Mouse (Mus musculus) liver, embryonic 14.5 days (tissue): ENCODE data around the gene Sebox. TPM values are rescaled to one million over a fixed set of nuclear protein-coding genes. Genes with fewer than 3 reads are reported as not detected.
A peak's percentile ranks its signal among the peaks of the same experiment; 100 is the strongest.
"Not testable (repeated sequence)": the region's sequence is repeated elsewhere in the genome, so short reads cannot be mapped to it uniquely, and the experiment has no call there.

Experiments
- ATAC-seq: fragments of 200-750 bp; cut with Nextera tagmentation; 2 replicates; pipeline ENCODE4 v1.8.0; 2017; ENCODE audit warnings: moderate number of reproducible peaks, mild to moderate bottlenecking, moderate library complexity; ENCODE audit not compliant: insufficient read depth
- DNase-seq, 3 experiments: peaks; one replicate each; pipeline ENCODE4 v3.0.0-alpha.2; 2012 to 2013; ENCODE audit warnings: low read depth in 3 of 3, low spot score in 3 of 3
- H3K27ac ChIP-seq: fragments of 300-500 bp; sonication (generic); 2 replicates; pipeline ENCODE4 v1.5.1; 2014; ENCODE audit warnings: moderate library complexity, mild to moderate bottlenecking, control low read depth, inconsistent platforms
- H3K27me3 ChIP-seq: fragments of 300-500 bp; sonication (generic); 2 replicates; pipeline ENCODE4 v1.6.1; 2014; ENCODE audit warnings: mild to moderate bottlenecking, low read length, moderate library complexity; ENCODE audit not compliant: control insufficient read depth, insufficient read depth
- H3K36me3 ChIP-seq: fragments of 300-500 bp; sonication (generic); replicated peaks from 2 replicates; pipeline ENCODE4 v1.6.1; 2014; ENCODE audit warnings: low read depth; ENCODE audit not compliant: control insufficient read depth, insufficient read depth
- H3K4me1 ChIP-seq, 2 experiments: fragments of 200-500 bp in 1 of 2; fragments of 300-500 bp in 1 of 2; sonication (generic) in 1 of 2; replicated peaks; 2 replicates each; pipeline ENCODE4 v1.6.1; 2012 to 2014; ENCODE audit warnings: antibody characterized with exemption in 1 of 2, inconsistent platforms in 1 of 2, low read length in 1 of 2; ENCODE audit not compliant: control insufficient read depth in 2 of 2, insufficient read depth in 2 of 2
- H3K4me2 ChIP-seq: fragments of 300-500 bp; sonication (generic); 2 replicates; pipeline ENCODE4 v1.6.1; 2014; ENCODE audit warnings: low read depth, mild to moderate bottlenecking, control low read depth, moderate library complexity
- H3K4me3 ChIP-seq, 2 experiments: fragments of 200-500 bp in 1 of 2; fragments of 300-500 bp in 1 of 2; sonication (generic) in 1 of 2; 2 replicates each; pipeline ENCODE4 v1.5.1; 2012 to 2014; ENCODE audit warnings: low read depth in 2 of 2, low read length in 2 of 2, mild to moderate bottlenecking in 2 of 2, control low read depth in 1 of 2, inconsistent platforms in 1 of 2, moderate library complexity in 1 of 2; ENCODE audit not compliant: insufficient read depth in 1 of 2
- H3K9ac ChIP-seq: fragments of 300-500 bp; sonication (generic); replicated peaks from 2 replicates; pipeline ENCODE4 v1.6.1; 2014; ENCODE audit warnings: mild to moderate bottlenecking, control low read depth, moderate library complexity
- H3K9me3 ChIP-seq: fragments of 300-500 bp; sonication (generic); 2 replicates; pipeline ENCODE4 v1.6.1; 2016; ENCODE audit warnings: low read length, mixed read lengths; ENCODE audit not compliant: control insufficient read depth
- CTCF ChIP-seq: IDR thresholded peaks from 2 replicates; pipeline ENCODE4 v1.5.1; 2016; ENCODE audit warnings: antibody characterized with exemption, low read depth, control low read depth
- EP300 ChIP-seq: IDR thresholded peaks from 2 replicates; pipeline ENCODE4 v1.6.1; 2016; ENCODE audit warnings: antibody characterized with exemption, low read depth
- WGBS: fragments of 180-500 bp; shearing (Covaris S2); extraction: QIAGEN DNeasy Blood & Tissue Kit; methylation state at CpG from one replicate; pipeline ENCODE4 v1.1.7; 2014; ENCODE audit not compliant: insufficient replicate concordance; 5-methylcytosine and 5-hydroxymethylcytosine counted together
- polyA plus RNA-seq, 2 experiments: library from polyadenylated mRNA; depleted of rRNA in 1 of 2; stranded (reverse) in 1 of 2; unstranded in 1 of 2; fragments of >200 nt; fragmentation: Nextera tagmentation in 1 of 2; extraction: Ambion mirVana in 1 of 2; gene quantifications; 2 replicates each; pipeline versions ENCODE4 v1.2.1 to v1.2.3; 2012 to 2014

The Sebox gene
- polyA plus RNA-seq, 2 experiments: 0.28 to 0.39 TPM

DNA sequence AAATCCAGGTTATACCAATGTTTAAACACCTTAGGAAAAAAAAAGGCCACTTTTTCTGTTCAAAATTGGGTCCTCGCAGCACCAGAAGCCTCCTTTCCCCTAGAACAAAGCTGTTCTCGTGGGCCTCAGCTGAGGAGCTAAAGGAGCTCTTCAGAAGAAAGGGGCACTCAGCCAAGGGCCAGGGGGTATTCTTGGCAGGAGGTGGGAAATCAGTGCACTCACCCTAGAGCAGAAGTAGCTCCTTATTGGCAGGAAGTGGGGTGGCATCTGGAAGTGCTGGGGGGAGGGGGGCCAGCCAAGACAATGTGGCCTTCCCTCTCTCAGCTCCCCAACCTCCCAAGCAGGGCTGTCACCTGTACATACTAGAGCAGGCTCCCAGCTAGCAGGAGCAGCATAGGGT, 21.6 kb downstream of the Sebox start:
- Histone ChIP-seq H3K9ac (no peak overlapping the region), H3K4me2 (no peak overlapping the region), H3K27ac (no peak overlapping the region), H3K36me3 (peaks cover 23% of the 10 kb centered on the region), H3K9me3 (no peaks in the 10 kb centered on the region), H3K27me3 (no peaks in the 10 kb centered on the region), H3K4me1 (no peaks in the 10 kb centered on the region), H3K4me3 (no peak overlapping the region)
- TF ChIP-seq EP300: no peak
- TF ChIP-seq CTCF: no peak
- no peak for DNase-seq
- WGBS: 66% methylated on average over 2 of the region's 2 CpGs
- ATAC-seq: no peak

DNA sequence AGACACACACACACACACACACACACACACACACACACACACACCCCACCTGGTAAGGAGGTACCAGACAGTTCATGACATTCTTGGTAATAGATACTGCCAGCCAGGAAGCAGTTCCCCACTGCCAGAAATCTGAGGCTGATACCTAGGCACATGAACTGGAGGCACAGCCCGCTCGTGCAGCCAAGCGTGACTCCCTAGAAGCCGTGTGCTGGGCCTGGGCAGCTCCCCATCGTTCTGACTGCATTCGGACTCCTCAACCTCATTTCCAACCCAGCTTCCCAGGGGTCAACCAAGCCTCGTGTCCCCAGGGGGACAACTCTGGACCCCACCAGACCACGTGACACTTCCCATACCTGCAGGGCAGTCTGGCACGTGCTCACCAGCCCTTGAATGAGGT, 25.5 kb downstream of the Sebox start:
- Histone ChIP-seq H3K27ac (no peak overlapping the region), H3K9me3 (no peaks in the 10 kb centered on the region), H3K4me3 (no peak overlapping the region), H3K27me3 (no peaks in the 10 kb centered on the region), H3K4me1 (no peaks in the 10 kb centered on the region), H3K4me2 (no peak overlapping the region), H3K9ac (no peak overlapping the region), H3K36me3 (no peaks in the 10 kb centered on the region; the same call in 1 of the 2 replicates)
- DNase-seq: no peak
- no peak for TF ChIP-seq EP300
- TF ChIP-seq CTCF: no peak
- ATAC-seq: no peak
- WGBS: 78% methylated on average over 9 of the region's 9 CpGs

DNA sequence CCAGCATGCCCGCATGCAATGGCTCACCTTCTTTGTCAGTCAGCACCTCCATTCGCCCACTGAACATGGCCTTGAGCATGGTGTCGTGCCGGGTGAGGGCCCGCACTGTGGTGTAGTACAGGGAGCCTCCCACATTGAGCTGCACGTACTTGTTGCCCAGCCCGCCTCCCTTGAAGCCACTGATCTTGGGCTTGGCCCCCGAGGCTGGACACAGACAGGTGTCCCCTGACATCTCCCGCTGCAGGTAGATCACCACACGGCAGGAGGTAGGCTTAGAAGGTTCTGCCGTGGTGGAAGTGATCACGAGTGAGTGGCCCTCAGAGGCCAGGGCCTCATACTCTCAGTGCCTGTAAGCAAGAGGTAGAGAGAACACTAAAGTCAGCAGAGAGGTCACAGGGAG, 26.8 kb downstream of the Sebox start:
- no peak overlapping the region for H3K27ac ChIP-seq
- no peak overlapping the region for H3K4me2 ChIP-seq
- no peak overlapping the region for H3K4me3 ChIP-seq
- no peak for TF ChIP-seq EP300
- no peak for TF ChIP-seq CTCF
- no peaks in the 10 kb centered on the region for H3K36me3 ChIP-seq
- ATAC-seq (no peak), DNase-seq (no peak)
- H3K27me3 ChIP-seq: no peaks in the 10 kb centered on the region
- H3K9me3 ChIP-seq: no peaks in the 10 kb centered on the region
- WGBS: 76% methylated on average over 12 of the region's 12 CpGs
- no peak overlapping the region for H3K9ac ChIP-seq
- H3K4me1 ChIP-seq: peaks cover 2 to 4% of the 10 kb centered on the region in 2 experiments

DNA sequence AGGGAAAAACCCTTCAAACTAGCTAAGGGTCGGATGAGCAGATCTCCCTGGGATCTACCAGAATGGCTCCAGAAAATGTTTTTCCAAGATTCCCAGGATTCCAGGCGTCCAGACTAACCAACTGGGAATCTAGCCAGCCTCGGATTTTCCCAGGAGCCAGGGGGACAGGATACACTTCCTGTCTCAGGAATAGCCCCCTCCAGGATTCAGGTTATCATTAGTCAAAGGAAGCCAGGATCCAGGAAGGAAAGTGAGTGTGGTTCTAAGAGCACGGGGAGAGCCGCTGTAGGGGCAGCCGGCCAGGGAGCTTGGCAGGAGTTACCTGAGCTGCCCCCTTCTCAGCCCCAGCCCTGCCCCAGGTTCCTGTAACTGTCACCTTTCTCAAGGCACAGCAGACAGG, 27.8 kb downstream of the Sebox start:
- H3K9me3 ChIP-seq: no peaks in the 10 kb centered on the region
- H3K4me2 ChIP-seq: no peak overlapping the region
- H3K27ac ChIP-seq: no peak overlapping the region
- H3K4me3 ChIP-seq: no peak overlapping the region
- H3K9ac ChIP-seq: no peak overlapping the region
- 53% methylated on average over 6 of the region's 6 CpGs for WGBS
- H3K36me3 ChIP-seq: no peaks in the 10 kb centered on the region
- TF ChIP-seq CTCF (no peak), EP300 (no peak)
- DNase-seq (no peak), ATAC-seq (no peak)
- no peaks in the 10 kb centered on the region for H3K27me3 ChIP-seq
- peaks cover 7 to 10% of the 10 kb centered on the region in 2 experiments for H3K4me1 ChIP-seq

DNA sequence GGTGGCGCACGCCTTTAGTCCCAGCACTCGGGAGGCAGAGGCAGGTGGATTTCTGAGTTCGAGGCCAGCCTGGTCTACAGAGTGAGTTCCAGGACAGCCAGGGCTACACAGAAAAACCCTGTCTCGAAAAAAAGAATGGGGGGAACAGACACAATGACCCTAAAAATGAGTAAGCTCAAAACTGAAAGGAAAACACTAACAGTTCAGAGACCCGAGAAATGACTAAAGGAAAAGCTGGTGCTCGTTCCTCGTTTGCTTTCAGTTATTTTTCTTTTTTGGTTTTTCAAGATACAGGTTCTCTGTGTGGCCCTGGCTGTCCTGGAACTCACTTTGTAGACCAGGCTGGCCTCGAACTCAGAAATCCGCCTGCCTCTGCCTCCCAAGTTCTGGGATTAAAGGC, 28.3 kb downstream of the Sebox start:
- H3K4me2 ChIP-seq, H3K27me3 ChIP-seq: not testable (repeated sequence)

DNA sequence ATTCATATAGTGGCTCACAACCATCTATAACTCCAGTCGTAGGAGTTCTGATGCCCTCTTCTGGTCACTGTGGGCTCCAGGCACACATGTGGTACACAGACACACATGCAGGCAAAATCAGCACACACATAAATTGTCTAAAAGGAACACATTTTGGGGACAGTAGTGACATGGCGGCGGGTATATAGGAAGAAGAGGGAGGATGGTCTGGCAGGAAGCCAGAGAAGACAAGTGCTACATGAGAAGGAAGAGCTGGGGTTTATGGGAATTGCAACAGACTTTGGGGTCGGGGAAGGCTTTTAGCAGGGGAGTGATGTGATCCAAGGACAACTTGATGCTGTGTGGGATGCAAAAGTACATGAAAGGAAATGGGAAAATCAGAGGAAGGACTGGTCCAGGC, 31.3 kb downstream of the Sebox start:
- peak overlapping the region; percentile 97 for H3K4me2 ChIP-seq
- no peak overlapping the region for H3K27ac ChIP-seq
- 64% methylated on average over 4 of the region's 4 CpGs for WGBS
- no peak for DNase-seq
- H3K9me3 ChIP-seq: no peaks in the 10 kb centered on the region
- H3K4me1 ChIP-seq: peaks cover 13 to 18% of the 10 kb centered on the region in 2 experiments
- H3K9ac ChIP-seq: no peak overlapping the region
- TF ChIP-seq EP300: no peak
- TF ChIP-seq CTCF: no peak
- H3K27me3 ChIP-seq: no peaks in the 10 kb centered on the region
- H3K36me3 ChIP-seq: peaks cover 8% of the 10 kb centered on the region
- no peak overlapping the region for H3K4me3 ChIP-seq
- no peak for ATAC-seq

More for the DNA sequence above, 28.3 kb downstream of the Sebox start:
- not testable (repeated sequence) for ATAC-seq, DNase-seq, H3K4me3 ChIP-seq, H3K36me3 ChIP-seq, H3K9ac ChIP-seq, H3K4me1 ChIP-seq, H3K9me3 ChIP-seq, H3K27ac ChIP-seq
- 69% methylated on average over 10 of the region's 10 CpGs for WGBS
